Mouse (Mus musculus): ENCODE data around the gene Bicd1. TPM values are rescaled to one million over a fixed set of nuclear protein-coding genes. Genes with fewer than 3 reads are reported as not detected.

The Bicd1 gene
- polyA plus RNA-seq, 1 experiment from 2014 or later, result 7.5 TPM

DNA sequence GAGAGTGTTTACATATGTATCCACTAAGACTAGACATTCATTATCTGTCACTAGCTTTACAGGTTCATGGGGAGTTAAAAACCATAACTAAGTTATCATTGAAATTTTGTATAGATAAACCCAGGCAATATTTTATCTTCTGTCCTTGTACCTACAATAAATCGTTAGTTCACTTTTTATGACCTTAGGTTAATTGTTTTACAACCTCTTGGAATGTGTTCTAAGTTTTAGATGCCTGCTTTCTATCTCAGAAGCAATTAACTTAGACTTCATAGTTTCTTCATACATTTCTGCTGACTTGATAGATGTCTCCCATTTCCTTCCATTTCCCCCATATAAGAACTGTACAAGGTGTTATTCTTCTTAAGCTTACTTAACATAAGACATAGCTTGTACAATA is 158.5 kb downstream of the Bicd1 start:
- Histone ChIP-seq H3K9me3 (replicated peaks) (no peaks in the 10 kb centered on the region), H3K36me3 (no peaks in the 10 kb centered on the region), H3K4me3 (no peak overlapping the region), H3K27me3 (replicated peaks) (no peaks in the 10 kb centered on the region), H3K4me2 (no peak overlapping the region), H3K27ac (ENCODE audit: poor library complexity, severe bottlenecking) (no peak overlapping the region), H3K9ac (no peak overlapping the region), H3K4me1 (replicated peaks) (no peaks in the 10 kb centered on the region)
- ATAC-seq (ENCODE audit: insufficient number of reproducible peaks, low FRiP score), result no peak
- 83% methylated on average over 1 of the region's 1 CpGs for whole genome bisulfite sequencing

DNA sequence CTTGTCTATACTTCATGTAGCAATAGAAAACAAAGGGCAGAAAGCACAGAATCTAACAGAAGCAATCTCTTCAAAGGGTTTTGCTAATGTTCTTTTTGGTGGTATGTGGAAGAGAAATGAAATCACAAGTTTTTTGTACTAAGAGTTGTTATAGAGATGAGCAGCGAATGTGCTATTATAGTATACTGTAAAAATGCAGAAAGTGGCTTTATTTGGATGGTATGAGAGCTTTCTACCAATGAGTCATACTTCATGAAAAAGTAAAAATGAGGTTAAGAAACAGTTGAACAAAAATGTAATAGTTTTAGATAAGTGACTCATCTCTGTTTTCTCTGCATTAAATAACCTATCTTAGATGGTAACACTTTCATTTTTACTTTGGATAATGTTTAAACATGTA is 165.6 kb downstream of the Bicd1 start:
- no peaks in the 10 kb centered on the region for H3K36me3 ChIP-seq
- no peak overlapping the region for H3K4me3 ChIP-seq
- no peak overlapping the region for H3K9ac ChIP-seq
- no peaks in the 10 kb centered on the region for H3K9me3 ChIP-seq (replicated peaks)
- no peaks in the 10 kb centered on the region for H3K4me1 ChIP-seq (replicated peaks)
- no peak overlapping the region for H3K27ac ChIP-seq (ENCODE audit: poor library complexity, severe bottlenecking)
- H3K4me2 ChIP-seq, result no peak overlapping the region
- no peaks in the 10 kb centered on the region for H3K27me3 ChIP-seq (replicated peaks)
- WGBS, result 75% methylated on average over 1 of the region's 1 CpGs
- ATAC-seq (ENCODE audit: insufficient number of reproducible peaks, low FRiP score), result no peak

DNA sequence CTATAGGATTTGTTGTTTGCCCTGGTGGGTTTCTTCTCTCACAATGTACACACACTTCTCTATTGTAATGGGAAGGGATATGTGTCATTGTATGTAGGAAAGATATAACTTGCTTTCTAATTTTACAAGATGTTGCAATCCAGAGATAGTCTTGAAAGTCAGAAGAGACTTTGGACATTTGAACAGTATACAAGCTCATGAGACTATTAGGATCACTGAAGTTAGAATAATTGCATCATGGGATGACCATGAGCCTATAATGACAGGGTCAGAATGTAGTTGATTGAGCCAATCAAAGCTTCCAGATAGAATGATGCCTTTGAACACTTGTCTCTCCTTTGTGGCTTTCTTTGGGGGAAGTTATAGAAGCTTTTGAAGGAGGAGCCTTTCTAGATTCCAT is 171.4 kb downstream of the Bicd1 start:
- Histone ChIP-seq H3K9me3 (replicated peaks) (no peaks in the 10 kb centered on the region), H3K4me1 (replicated peaks) (no peaks in the 10 kb centered on the region), H3K27ac (ENCODE audit: poor library complexity, severe bottlenecking) (no peak overlapping the region), H3K4me2 (no peak overlapping the region), H3K9ac (no peak overlapping the region), H3K27me3 (replicated peaks) (no peaks in the 10 kb centered on the region), H3K36me3 (no peaks in the 10 kb centered on the region), H3K4me3 (no peak overlapping the region)
- ATAC-seq (ENCODE audit: insufficient number of reproducible peaks, low FRiP score), result no peak

GRCm38 (mm10) chr6:149585708-149586504 is 177.2 kb downstream of the Bicd1 start:
- Histone ChIP-seq H3K27ac (ENCODE audit: poor library complexity, severe bottlenecking) (no peak overlapping the region), H3K4me3 (no peak overlapping the region), H3K9ac (no peak overlapping the region), H3K4me1 (replicated peaks) (no peaks in the 10 kb centered on the region), H3K4me2 (no peak overlapping the region), H3K27me3 (replicated peaks) (no peaks in the 10 kb centered on the region), H3K9me3 (replicated peaks) (peaks cover 4% of the 10 kb centered on the region; the same call in 1 of the 2 replicates), H3K36me3 (0 out of 2 replicates have a peak, but pooled peaks cover 2% of the 10 kb centered on the region)
- no peak for ATAC-seq (ENCODE audit: insufficient number of reproducible peaks, low FRiP score)
- WGBS, result 87% methylated on average over 7 of the region's 7 CpGs

Small RNAs within 50 kb of the gene (microRNA-seq; reads per million reads assigned to microRNA genes)
- not detected for gene Gm24307

Other genes with a start within 250 kb of the Bicd1 start
- 21.2 and 27.4 TPM in 2 replicates for gene Amn1, start 220.2 kb upstream of the Bicd1 start, polyA plus RNA-seq (2016; fragmentation: Nextera tagmentation; extraction: Ambion mirVana)
- 30.6 and 33.3 TPM in 2 replicates for gene Resf1, start 99.5 kb upstream of the Bicd1 start, polyA plus RNA-seq (2016; fragmentation: Nextera tagmentation; extraction: Ambion mirVana)

Measured in heart, embryonic 12.5 days (tissue).